Mouse (Mus musculus) brain, embryonic 14.5 days (tissue): Measurements from ENCODE around the gene Btbd17.

Source experiments
- CTCF ChIP-seq: fragments of 200-500 bp; IDR thresholded peaks from 2 replicates; pipeline ENCODE4 v1.5.1; 2012; ENCODE audit warnings: inconsistent platforms, mild to moderate bottlenecking, moderate library complexity, borderline replicate concordance; ENCODE audit not compliant: insufficient read depth, insufficient read length; ENCODE audit errors: extremely low read depth
- POLR2A ChIP-seq: fragments of 200-500 bp; IDR thresholded peaks from 2 replicates; pipeline ENCODE4 v1.6.1; 2012; ENCODE audit warnings: mild to moderate bottlenecking, inconsistent platforms, borderline replicate concordance; ENCODE audit not compliant: poor library complexity, insufficient read depth, insufficient read length, severe bottlenecking; ENCODE audit errors: extremely low read depth

GRCm38 (mm10) chr11:114791351-114791889 lies 4.3 kb downstream of the Btbd17 start:
- TF ChIP-seq CTCF (no peak), POLR2A (no peak)
